Mouse (Mus musculus) large intestine, adult 2 months (tissue): ENCODE measurements at regions not wholly inside any gene's neighbourhood (a gene's known extent, or its start where the extent isn't known, plus 50 kb on each side); places are given as distances from the start of the nearest gene placed in this dataset.

ENCODE experiments used
- DNase-seq: peaks from one replicate; pipeline ENCODE4 v3.0.0-alpha.2; 2012; ENCODE audit warnings: low read depth, low spot score
- WGBS: fragments of 180-500 bp; shearing (Covaris S2); methylation state at CpG from one replicate; pipeline ENCODE4 v1.1.7; 2018; 5-methylcytosine and 5-hydroxymethylcytosine counted together

GRCm38 (mm10) chr2:178975366-178975765 lies 466.9 kb upstream of the Cdh4 start:
- DNase-seq, result no peak
- 88% methylated on average over 4 of the region's 4 CpGs for WGBS

DNA sequence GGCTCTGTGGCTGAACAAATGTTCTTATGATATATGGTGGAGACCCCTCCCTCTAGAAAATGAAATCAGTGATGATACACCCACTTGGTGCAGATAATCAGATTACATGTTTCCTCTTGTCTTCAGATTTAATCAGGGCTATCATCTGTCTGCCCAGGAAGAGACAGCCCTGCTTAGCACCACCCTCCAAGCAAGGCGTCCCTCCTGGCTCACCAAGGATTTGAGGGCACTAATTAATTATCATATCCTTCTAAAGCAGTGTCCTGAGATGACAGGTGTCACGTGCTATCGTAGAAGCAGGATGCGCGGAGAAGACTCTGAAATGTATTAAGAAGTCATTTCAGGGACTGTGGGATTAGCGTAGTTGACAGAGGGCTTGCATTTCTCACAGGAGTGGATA lies 466.2 kb upstream of the Cdh4 start:
- WGBS, result 87% methylated on average over 6 of the region's 6 CpGs

GRCm38 (mm10) chr2:178976495-178976894 lies 465.7 kb upstream of the Cdh4 start:
- no peak for DNase-seq
- 75% methylated on average over 3 of the region's 3 CpGs for WGBS

More for the DNA sequence above, 466.2 kb upstream of the Cdh4 start:
- no peak for DNase-seq

- DNase-seq, result no peak
- WGBS, result 94% methylated on average over 9 of the region's 9 CpGs
Observed at GRCm38 (mm10) chr2:178979451-178979850, 462.8 kb upstream of the Cdh4 start.

DNA sequence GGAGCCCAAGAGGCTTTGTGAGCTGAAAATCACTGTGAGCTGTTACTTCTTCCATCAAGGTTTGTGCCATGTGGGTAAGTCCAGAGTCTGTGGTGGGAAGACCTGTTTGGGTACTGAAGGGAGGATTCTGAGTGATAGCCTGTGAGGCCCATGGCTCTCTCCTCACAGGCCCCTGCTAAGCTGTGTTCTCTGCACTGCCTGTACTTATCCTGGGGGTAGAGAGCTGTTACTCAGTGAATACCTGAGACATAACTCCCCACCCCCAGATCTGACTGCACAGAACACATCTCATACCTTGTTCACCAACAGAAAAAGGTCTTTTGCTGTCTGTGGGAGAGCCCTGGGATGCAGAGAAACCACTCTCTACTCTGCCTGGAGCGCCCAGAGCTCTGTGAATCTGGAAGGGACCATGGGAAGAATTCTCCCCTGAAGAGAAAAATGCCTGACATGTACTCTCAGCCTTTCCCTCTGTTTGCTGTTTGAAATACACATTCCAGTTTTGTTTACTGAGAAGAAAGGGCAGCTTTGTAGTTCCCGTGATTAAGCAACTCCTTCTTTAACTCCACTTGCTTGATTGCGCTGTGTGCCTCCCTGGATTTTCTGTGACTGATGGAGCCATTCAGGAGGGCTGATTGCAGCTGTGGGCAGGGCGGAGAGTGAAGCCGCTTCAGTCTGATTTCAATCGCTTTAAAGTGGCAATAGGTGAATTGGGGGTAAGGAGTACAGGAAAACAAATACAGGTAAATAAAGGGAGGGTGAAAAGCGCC lies 460.3 kb upstream of the Cdh4 start:
- DNase-seq, result no peak
- WGBS, result 18% methylated on average over 7 of the region's 7 CpGs

- DNase-seq, result no peak
- WGBS, result 86% methylated on average over 8 of the region's 8 CpGs
Observed at GRCm38 (mm10) chr2:178983801-178984200, 458.4 kb upstream of the Cdh4 start.

DNA sequence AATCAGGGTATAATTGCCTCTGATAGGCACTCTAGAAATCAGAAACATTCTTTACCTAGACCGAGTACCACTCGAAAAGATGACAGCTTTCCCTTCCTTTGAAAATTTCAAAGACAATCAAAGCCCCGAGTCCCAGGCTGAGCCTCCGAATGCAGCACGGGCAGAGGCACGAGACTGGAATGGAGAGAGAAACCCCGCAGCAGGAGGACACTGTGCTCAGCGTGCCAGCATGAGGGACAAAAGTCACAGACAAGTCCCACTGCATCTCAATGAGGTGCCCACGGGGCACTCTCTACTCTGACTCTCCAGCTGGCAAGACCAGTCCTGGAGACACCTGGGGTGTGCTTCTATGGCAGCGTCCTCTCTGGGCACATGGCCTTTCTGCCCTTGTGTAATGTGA lies 454.3 kb upstream of the Cdh4 start:
- DNase-seq, result no peak
- 84% methylated on average over 10 of the region's 10 CpGs for WGBS

- DNase-seq, result no peak
- 83% methylated on average over 7 of the region's 7 CpGs for WGBS
Observed at GRCm38 (mm10) chr2:178989291-178989690, 452.9 kb upstream of the Cdh4 start.

GRCm38 (mm10) chr2:178989784-178990183 lies 452.4 kb upstream of the Cdh4 start:
- 76% methylated on average over 1 of the region's 1 CpGs for WGBS
- no peak for DNase-seq

DNA sequence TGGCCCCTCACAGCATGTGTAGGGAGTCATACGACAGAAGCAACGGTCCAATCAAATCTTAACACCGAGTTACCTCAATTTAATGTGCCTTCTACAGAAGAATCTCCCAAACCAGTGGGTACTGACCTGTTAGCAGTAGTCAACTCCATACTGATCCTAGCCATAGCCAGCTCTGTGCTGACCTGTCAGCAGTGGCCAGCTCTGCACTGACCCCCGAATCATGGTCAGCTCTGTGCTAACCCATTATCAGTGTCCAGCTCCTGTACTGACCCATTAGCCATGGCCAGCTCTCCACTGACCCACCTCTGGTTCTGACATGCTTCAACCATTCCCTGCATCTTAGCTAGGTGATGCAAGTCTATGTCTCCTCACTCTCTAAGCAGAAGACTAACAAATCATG lies 451.3 kb upstream of the Cdh4 start:
- 86% methylated on average over 4 of the region's 4 CpGs for WGBS
- no peak for DNase-seq

DNA sequence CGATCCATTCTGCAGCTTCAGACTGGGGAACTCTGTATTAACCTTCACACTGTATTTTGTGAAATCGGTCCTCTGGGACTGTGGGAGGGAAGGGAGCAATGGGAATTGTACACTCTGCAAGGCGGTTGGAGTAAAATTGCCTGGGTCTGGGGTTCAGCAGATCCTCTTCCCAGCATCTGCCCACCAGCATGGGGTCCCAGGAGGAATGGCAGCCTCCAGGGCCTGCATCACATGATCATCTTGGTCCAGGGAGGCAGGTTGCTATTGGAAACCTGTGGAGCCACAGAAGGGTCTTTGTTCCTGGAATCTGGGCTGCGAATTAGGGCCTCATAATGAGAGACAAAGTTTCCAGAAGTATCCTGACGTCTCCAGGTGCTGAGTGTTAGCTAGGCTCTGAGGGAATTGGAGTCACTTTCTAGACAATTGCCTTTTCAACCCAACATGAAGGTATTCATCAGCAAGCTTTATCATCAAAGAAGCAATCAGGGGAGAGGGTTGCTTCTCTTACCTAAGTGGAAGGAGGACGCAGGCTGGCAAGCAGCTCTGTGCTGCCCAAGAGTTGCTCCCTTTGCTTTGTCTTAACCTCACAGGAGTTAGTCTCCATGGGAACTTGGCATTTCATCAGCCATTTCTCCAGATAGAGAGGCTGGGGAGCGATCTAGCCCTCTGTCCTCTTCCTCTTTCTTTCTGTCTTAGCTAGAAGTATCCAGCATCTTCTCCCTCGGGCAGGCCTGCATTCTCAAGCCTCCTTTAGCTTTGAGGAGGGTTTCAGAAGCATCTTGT lies 449.7 kb upstream of the Cdh4 start:
- 77% methylated on average over 8 of the region's 8 CpGs for WGBS
- DNase-seq, result no peak

- no peak for DNase-seq
- WGBS, result 39% methylated on average over 2 of the region's 2 CpGs
Observed at GRCm38 (mm10) chr2:178997921-178998320, 444.3 kb upstream of the Cdh4 start.

- no peak for DNase-seq
- WGBS, result 77% methylated on average over 17 of the region's 17 CpGs
Observed at GRCm38 (mm10) chr2:179000448-179001081, 441.7 kb upstream of the Cdh4 start.

DNA sequence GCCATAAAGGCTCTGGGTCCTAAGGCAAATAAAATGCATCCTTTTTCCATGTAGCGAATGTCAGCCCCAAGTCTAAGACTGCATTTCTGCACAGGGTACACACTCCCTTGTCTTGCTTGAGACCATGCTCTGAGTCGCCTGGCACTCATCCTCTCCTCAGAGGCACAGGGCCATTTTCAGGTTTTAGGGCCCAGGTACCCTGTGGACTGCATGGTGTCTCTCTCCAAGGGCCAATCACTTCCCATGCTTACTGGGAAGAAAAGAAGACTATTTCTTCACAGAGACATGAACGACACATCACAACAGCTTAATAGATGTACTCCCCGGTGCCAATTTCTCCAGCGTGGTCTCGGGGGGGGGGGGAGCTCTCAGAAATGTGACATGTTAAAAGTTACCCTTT lies 434.5 kb upstream of the Cdh4 start:
- DNase-seq, result no peak
- 81% methylated on average over 6 of the region's 6 CpGs for WGBS

DNA sequence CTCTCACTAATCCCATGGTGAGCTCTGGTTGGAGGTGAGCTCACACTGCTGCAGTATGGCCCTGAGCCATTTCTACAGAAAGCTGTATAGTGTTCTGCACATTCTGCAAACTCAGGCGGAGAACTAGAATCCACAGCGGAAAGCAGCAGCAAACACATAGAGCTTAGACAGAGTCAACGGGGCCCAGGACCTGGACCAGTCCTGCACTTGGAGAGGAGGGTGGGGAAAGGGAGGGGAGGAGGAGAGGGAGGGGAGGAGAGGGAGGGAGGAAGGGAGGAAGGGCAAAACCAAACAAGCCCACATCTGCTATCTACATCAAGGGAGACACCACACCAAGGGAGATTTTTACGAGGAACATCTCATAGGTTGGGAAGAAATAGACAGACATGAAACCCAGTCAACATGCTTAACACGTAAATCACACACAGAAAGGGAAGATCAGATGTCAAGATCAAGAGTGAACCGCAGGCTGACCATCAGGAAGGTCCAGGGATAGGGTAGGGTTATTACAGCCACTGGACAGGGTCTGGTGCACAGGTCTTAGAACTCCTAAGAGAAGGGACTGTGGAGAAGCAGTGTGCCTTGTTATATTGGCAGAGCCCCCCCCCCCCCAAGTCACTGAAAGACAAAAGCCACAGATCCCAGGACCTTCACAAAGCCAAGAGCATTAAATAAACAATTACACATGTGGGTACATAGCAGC lies 428.2 kb upstream of the Cdh4 start:
- WGBS, result 56% methylated on average over 6 of the region's 6 CpGs
- no peak for DNase-seq

GRCm38 (mm10) chr2:179022675-179023194 lies 419.5 kb upstream of the Cdh4 start:
- WGBS, result 71% methylated on average over 5 of the region's 5 CpGs
- DNase-seq, result no peak

- DNase-seq, result no peak
- 25% methylated on average over 3 of the region's 3 CpGs for WGBS
Observed at GRCm38 (mm10) chr2:179024225-179024624, 418.0 kb upstream of the Cdh4 start.

DNA sequence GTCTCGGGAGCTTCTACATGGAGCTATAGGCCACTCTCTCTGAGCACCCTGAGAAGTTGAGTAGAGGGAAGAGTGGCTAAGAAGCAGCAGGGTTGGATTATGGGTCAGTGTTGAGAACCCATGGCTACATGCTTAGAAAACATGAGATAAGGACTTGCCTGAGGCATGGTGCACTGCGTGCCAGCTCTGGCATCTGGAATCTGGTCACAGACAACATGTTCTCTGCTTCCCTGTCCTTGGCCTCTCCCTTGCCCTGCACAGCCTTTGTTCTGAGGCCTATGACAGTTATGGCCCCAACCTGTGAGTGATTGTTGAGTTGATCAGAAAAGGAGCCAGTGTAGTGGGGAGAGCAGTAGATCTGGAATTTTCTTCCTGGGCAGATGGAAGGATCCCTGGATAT lies 409.1 kb upstream of the Cdh4 start:
- WGBS, result 77% methylated on average over 2 of the region's 2 CpGs
- DNase-seq, result no peak

GRCm38 (mm10) chr2:179035446-179035845 lies 406.8 kb upstream of the Cdh4 start:
- 26% methylated on average over 6 of the region's 6 CpGs for WGBS
- no peak for DNase-seq

DNA sequence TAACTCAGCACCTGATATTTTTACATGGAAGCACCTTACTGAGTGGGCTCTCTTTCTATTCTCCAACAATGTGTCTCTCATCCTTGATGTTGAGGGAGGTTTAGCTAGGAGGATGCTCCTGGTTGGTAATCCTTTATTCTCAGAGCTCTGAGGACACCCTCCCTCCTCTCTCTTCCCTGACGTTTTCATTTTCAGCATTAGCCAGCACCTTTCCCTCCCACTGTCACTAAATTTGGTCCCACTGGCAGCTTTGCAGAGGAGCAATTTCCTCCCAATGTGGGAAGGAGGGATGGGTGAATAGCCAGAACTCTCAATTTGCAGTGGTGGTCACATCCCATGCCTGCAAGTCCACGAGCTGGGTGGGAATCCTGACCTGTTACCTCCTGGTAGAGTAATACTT lies 402.5 kb upstream of the Cdh4 start:
- no peak for DNase-seq
- WGBS, result 49% methylated on average over 2 of the region's 2 CpGs
